Mouse (Mus musculus): ENCODE results near the gene Slc6a9.

DNA sequence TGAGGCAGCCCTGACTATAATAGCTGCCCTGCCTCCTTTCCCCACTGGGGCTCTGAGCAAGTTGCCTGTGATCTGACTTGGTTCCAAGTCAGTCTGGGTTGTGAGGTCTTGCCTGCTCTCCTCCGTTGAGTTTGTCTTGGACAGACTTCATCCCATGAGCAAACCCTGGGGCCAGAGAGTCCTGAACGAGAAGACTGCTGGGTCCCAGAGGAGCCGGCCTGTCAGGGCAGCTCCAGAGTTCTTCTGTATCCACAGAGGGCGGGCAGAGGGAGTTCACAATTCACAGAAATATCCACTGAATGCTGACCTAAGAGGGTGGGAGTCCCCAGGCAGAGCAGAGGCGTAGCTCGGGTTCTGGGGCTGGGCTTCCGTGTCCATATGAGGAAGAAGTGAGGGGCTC lies 16.6 kb downstream of the Slc6a9 start:
- TF ChIP-seq POLR2A (IDR thresholded peaks at IDR 0.05; ENCODE audit: borderline replicate concordance, insufficient read depth, low read length): no peak
- TF ChIP-seq CTCF (IDR thresholded peaks at IDR 0.05; ENCODE audit: borderline replicate concordance, insufficient read depth, low read depth, low read length): no peak
